In the genomic region with DNA sequence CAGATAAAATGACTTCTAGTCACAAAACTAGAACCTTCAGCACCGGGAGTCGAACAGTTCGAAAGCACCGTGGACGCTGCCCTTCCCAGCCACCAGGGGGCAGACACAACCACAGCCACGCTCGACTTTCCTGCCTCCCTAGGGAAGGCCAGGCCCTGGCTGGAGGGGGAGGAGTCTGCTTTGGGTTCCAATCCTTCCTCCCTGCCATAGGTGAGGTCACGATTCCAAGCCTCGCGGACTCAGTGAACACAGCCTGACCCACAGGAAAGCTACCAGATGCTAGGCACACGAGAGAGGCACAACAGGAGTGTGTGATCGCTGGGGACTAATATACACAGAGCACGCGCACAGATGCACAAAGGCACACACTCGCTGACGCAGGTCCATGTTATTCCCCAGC, we compare ENCODE assay signal across 9 mouse cellular contexts. TPM values are rescaled to one million over a fixed set of nuclear protein-coding genes. Genes with fewer than 3 reads are reported as not detected.
A peak's percentile ranks its signal among the peaks of the same experiment; 100 is the strongest.
DNase-seq lines count a peak whose midpoint lies in the region; ATAC-seq and TF ChIP-seq lines count a peak whose summit lies in the region.
"Had no signal": no experiment of that assay in that cellular context is flagged by ENCODE, and none has a peak within 500 bp of the region (broad histone marks: within the 10 kb centered on the region; RNA-seq: fewer than 3 reads in every experiment).

No protein-coding gene starts in this region.

- peak; percentile 43 to 61 for DNase-seq in adrenal gland, postnatal 4 days (ENCODE audit: low spot score in 2 of 2)
- peak; percentile 84 for DNase-seq in kidney, postnatal 14 days
- peak; percentile 50 for DNase-seq in ovary, postnatal 10 days (ENCODE audit: low spot score)
- peak; percentile 69 for DNase-seq in thymus, postnatal 14 days

- peaks cover 19% of the 10 kb centered on the region for H3K27me3 ChIP-seq in E14TG2a.4 (ENCODE audit: insufficient read depth, low read length)
- no peaks in the 10 kb centered on the region for H3K27me3 ChIP-seq in embryonic facial prominence, embryonic 15.5 days
- no peaks in the 10 kb centered on the region for H3K27me3 ChIP-seq in heart, embryonic 13.5 days (replicated peaks)
- no peaks in the 10 kb centered on the region for H3K27me3 ChIP-seq in liver, embryonic 16.5 days (ENCODE audit: control insufficient read depth, insufficient read depth, low read depth, low read length)

- peak; percentile 91 for TF ChIP-seq CTCF in E14TG2a.4 (conservative IDR thresholded peaks at IDR 0.05; ENCODE audit: low read length)

- no peak overlapping the region for H3K27ac ChIP-seq in embryonic facial prominence, embryonic 15.5 days (replicated peaks)
- no peak overlapping the region for H3K27ac ChIP-seq in heart, embryonic 13.5 days (replicated peaks)
- H3K27ac ChIP-seq in liver, embryonic 16.5 days (ENCODE audit: low read length): no peak overlapping the region

- 17% methylated on average over 16 of the region's 16 CpGs for WGBS in embryonic facial prominence, embryonic 15.5 days
- WGBS in heart, embryonic 13.5 days: 21% methylated on average over 16 of the region's 16 CpGs
- WGBS in liver, embryonic 16.5 days (ENCODE audit: insufficient replicate concordance): 25% methylated on average over 16 of the region's 16 CpGs

- H3K9me3 ChIP-seq in E14TG2a.4 (ENCODE audit: low read length): no peaks in the 10 kb centered on the region
- no peaks in the 10 kb centered on the region for H3K9me3 ChIP-seq in embryonic facial prominence, embryonic 15.5 days (replicated peaks)
- H3K9me3 ChIP-seq in heart, embryonic 13.5 days: no peaks in the 10 kb centered on the region
- H3K9me3 ChIP-seq in liver, embryonic 16.5 days (replicated peaks; ENCODE audit: control insufficient read depth, low read length): no peaks in the 10 kb centered on the region

- peak overlapping the region; percentile 32; the same call in 1 of the 2 replicates for H3K4me2 ChIP-seq in embryonic facial prominence, embryonic 15.5 days (replicated peaks)
- peak overlapping the region; percentile 39; the same call in 1 of the 2 replicates for H3K4me2 ChIP-seq in heart, embryonic 13.5 days
- peak overlapping the region; percentile 51 for H3K4me2 ChIP-seq in liver, embryonic 16.5 days (ENCODE audit: low read depth, low read length)

- H3K36me3 ChIP-seq in E14TG2a.4 (ENCODE audit: insufficient read depth, low read length): no peaks in the 10 kb centered on the region
- H3K36me3 ChIP-seq in embryonic facial prominence, embryonic 15.5 days: no peaks in the 10 kb centered on the region
- no peaks in the 10 kb centered on the region for H3K36me3 ChIP-seq in heart, embryonic 13.5 days
- H3K36me3 ChIP-seq in liver, embryonic 16.5 days (ENCODE audit: control insufficient read depth, insufficient read depth): no peaks in the 10 kb centered on the region

- peak overlapping the region; percentile 17; the same call in 1 of the 2 replicates for H3K4me3 ChIP-seq in E14TG2a.4 (replicated peaks; ENCODE audit: low read length)
- H3K4me3 ChIP-seq in embryonic facial prominence, embryonic 15.5 days (replicated peaks): 0 out of 2 replicates have a peak overlapping the region, but pooled peaks have one; percentile 14
- 0 out of 2 replicates have a peak overlapping the region, but pooled peaks have one; percentile 4 for H3K4me3 ChIP-seq in heart, embryonic 13.5 days
- no peak overlapping the region for H3K4me3 ChIP-seq in liver, embryonic 16.5 days (ENCODE audit: low read depth, low read length)

- ATAC-seq in embryonic facial prominence, embryonic 15.5 days (ENCODE audit: insufficient number of reproducible peaks, low FRiP score, low TSS enrichment, low read depth): no peak
- 0 out of 2 replicates have a peak, but pooled peaks have one; percentile 6 for ATAC-seq in heart, embryonic 13.5 days (ENCODE audit: extremely low read depth, insufficient number of reproducible peaks, low FRiP score, low TSS enrichment)
- ATAC-seq in liver, embryonic 16.5 days (ENCODE audit: low read depth): no peak

- H3K4me1 ChIP-seq in E14TG2a.4 (replicated peaks; ENCODE audit: low read depth, low read length): peaks cover 32% of the 10 kb centered on the region
- peaks cover 29% of the 10 kb centered on the region for H3K4me1 ChIP-seq in embryonic facial prominence, embryonic 15.5 days
- H3K4me1 ChIP-seq in heart, embryonic 13.5 days: peaks cover 33% of the 10 kb centered on the region
- peaks cover 17% of the 10 kb centered on the region for H3K4me1 ChIP-seq in liver, embryonic 16.5 days (ENCODE audit: control insufficient read depth, low read depth, low read length)

- H3K9ac ChIP-seq in embryonic facial prominence, embryonic 15.5 days: no peak overlapping the region
- H3K9ac ChIP-seq in heart, embryonic 13.5 days: no peak overlapping the region
- peak overlapping the region; percentile 28; the same call in 1 of the 2 replicates for H3K9ac ChIP-seq in liver, embryonic 16.5 days (ENCODE audit: low read depth, low read length)

RNA-seq across cellular contexts. Expression of gene Plbd2, which starts 1.9 kb away (rescaled TPM):
- total RNA-seq in adrenal gland, postnatal 4 days (2021): 10 to 100 TPM; 70.5 to 77.5 TPM
- polyA plus RNA-seq in embryonic facial prominence, embryonic 15.5 days (2015; fragmentation: Nextera tagmentation; extraction: Ambion mirVana): 58.6 and 67.9 TPM in 2 replicates
- 41.5 and 46.1 TPM in 2 replicates for polyA plus RNA-seq in heart, embryonic 13.5 days (2015; fragmentation: Nextera tagmentation; extraction: Ambion mirVana)
- 16.7 and 19.0 TPM in 2 replicates for polyA plus RNA-seq in liver, embryonic 16.5 days (2015; fragmentation: Nextera tagmentation; extraction: Ambion mirVana)

RNA-seq across cellular contexts. Expression of gene Slc8b1, which starts 5.6 kb away (rescaled TPM):
- 10 to 100 TPM; 29.6 to 31.7 TPM for total RNA-seq in adrenal gland, postnatal 4 days (2021)
- 9.0 and 9.3 TPM in 2 replicates for polyA plus RNA-seq in embryonic facial prominence, embryonic 15.5 days (2015; fragmentation: Nextera tagmentation; extraction: Ambion mirVana)
- polyA plus RNA-seq in heart, embryonic 13.5 days (2015; fragmentation: Nextera tagmentation; extraction: Ambion mirVana): 4.5 and 4.6 TPM in 2 replicates
- polyA plus RNA-seq in liver, embryonic 16.5 days (2015; fragmentation: Nextera tagmentation; extraction: Ambion mirVana): 9.2 TPM in 2 replicates

RNA-seq across cellular contexts. Expression of gene Sds, which starts 29.0 kb away (rescaled TPM):
- 1 to 10 TPM in 1 of 2 experiments, not detected in 1; 1.8 TPM for total RNA-seq in adrenal gland, postnatal 4 days (2021)
- not detected in 2 replicates for polyA plus RNA-seq in embryonic facial prominence, embryonic 15.5 days (2015; fragmentation: Nextera tagmentation; extraction: Ambion mirVana)
- polyA plus RNA-seq in heart, embryonic 13.5 days (2015; fragmentation: Nextera tagmentation; extraction: Ambion mirVana): 0.25 TPM in 1 of 2 replicates, not detected in the other
- 3.2 and 4.3 TPM in 2 replicates for polyA plus RNA-seq in liver, embryonic 16.5 days (2015; fragmentation: Nextera tagmentation; extraction: Ambion mirVana)
- total RNA-seq: left cerebral cortex, postnatal 10 days had no signal

RNA-seq across cellular contexts. Expression of gene Sdsl, which starts 32.8 kb away (rescaled TPM):
- total RNA-seq in adrenal gland, postnatal 4 days (2021): 10 to 100 TPM; 61.7 to 63.9 TPM
- 0.95 and 1.7 TPM in 2 replicates for polyA plus RNA-seq in embryonic facial prominence, embryonic 15.5 days (2015; fragmentation: Nextera tagmentation; extraction: Ambion mirVana)
- 10.9 and 11.3 TPM in 2 replicates for polyA plus RNA-seq in heart, embryonic 13.5 days (2015; fragmentation: Nextera tagmentation; extraction: Ambion mirVana)
- 6.5 and 8.2 TPM in 2 replicates for polyA plus RNA-seq in liver, embryonic 16.5 days (2015; fragmentation: Nextera tagmentation; extraction: Ambion mirVana)
